14 mouse cellular contexts compared by ENCODE assay signal in the genomic region with DNA sequence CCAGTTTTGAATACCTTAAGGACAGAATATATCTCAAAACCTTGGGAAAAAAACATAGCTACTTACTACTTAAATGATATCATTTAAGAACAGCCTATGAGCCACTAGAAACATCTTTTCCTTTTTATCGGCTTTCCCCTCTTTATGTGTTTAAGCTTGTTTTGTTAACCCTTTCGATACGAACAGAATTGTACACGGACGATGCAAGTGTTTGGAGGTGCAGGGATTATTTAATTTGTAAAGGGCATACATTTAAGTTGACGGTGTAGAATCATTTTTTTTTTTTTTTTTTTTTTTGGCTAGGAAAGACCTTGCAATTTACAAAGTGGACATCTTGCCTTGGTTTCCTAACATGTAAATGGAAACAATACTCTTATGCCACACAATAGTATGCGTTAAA. TPM values are rescaled to one million over a fixed set of nuclear protein-coding genes. Genes with fewer than 3 reads are reported as not detected.
DNase-seq lines count a peak whose midpoint lies in the region; ATAC-seq and TF ChIP-seq lines count a peak whose summit lies in the region.
"Had no signal": no experiment of that assay in that cellular context is flagged by ENCODE, and none has a peak within 500 bp of the region (broad histone marks: within the 10 kb centered on the region; RNA-seq: fewer than 3 reads in every experiment).

No protein-coding gene starts in this region.

- H3K27ac ChIP-seq in intestine, embryonic 14.5 days (ENCODE audit: low read depth), result no peak overlapping the region
- no peak overlapping the region for H3K27ac ChIP-seq in intestine, postnatal 0 days (ENCODE audit: low read depth, low read length)
- H3K27ac ChIP-seq in forebrain, embryonic 14.5 days (ENCODE audit: low read depth, low read length), result no peak overlapping the region
- H3K27ac ChIP-seq in hindbrain, postnatal 0 days, result no peak overlapping the region
- H3K27ac ChIP-seq: liver, embryonic 13.5 days had no signal

- H3K9me3 ChIP-seq in intestine, embryonic 14.5 days (ENCODE audit: control insufficient read depth, low read length), result no peaks in the 10 kb centered on the region
- H3K9me3 ChIP-seq in intestine, postnatal 0 days (ENCODE audit: control insufficient read depth), result no peaks in the 10 kb centered on the region
- no peaks in the 10 kb centered on the region for H3K9me3 ChIP-seq in forebrain, embryonic 14.5 days (replicated peaks; ENCODE audit: control insufficient read depth, low read length)
- H3K9me3 ChIP-seq in hindbrain, postnatal 0 days (ENCODE audit: low read length), result no peaks in the 10 kb centered on the region
- H3K9me3 ChIP-seq: liver, embryonic 13.5 days had no signal

- DNase-seq in intestine, embryonic 14.5 days (ENCODE audit: low spot score), result no peak
- peak; percentile 14 for DNase-seq in forebrain, embryonic 14.5 days (ENCODE audit: low spot score)
- DNase-seq in hindbrain, postnatal 0 days (ENCODE audit: low spot score), result no peak
- peak; percentile 10 for DNase-seq in naive thymus-derived CD4-positive, alpha-beta T cell, adult 2 months (ENCODE audit: low read depth)
- DNase-seq in natural killer cell, adult 2 months (ENCODE audit: low spot score in 2 of 2), result no peak
- DNase-seq in left cerebral cortex, adult 9 months (ENCODE audit: low spot score in 2 of 2), result no peak
- DNase-seq in thymus, postnatal 0 days (ENCODE audit: low spot score), result no peak
- DNase-seq: cerebellum, postnatal 25 days; kidney, adult 9 months; liver, embryonic 13.5 days; lung, postnatal 36 days; right cerebral cortex, adult 18-20 months; thymus, adult 2 months had no signal

- H3K9ac ChIP-seq in intestine, embryonic 14.5 days (ENCODE audit: low read length), result no peak overlapping the region
- no peak overlapping the region for H3K9ac ChIP-seq in intestine, postnatal 0 days (ENCODE audit: low read depth, low read length)
- no peak overlapping the region; the same call in 1 of the 2 replicates for H3K9ac ChIP-seq in forebrain, embryonic 14.5 days (ENCODE audit: low read length)
- 0 out of 2 replicates have a peak overlapping the region, but pooled peaks have one; percentile 21 for H3K9ac ChIP-seq in hindbrain, postnatal 0 days (replicated peaks; ENCODE audit: low read length)
- H3K9ac ChIP-seq: liver, embryonic 13.5 days had no signal

- no peak for ATAC-seq in intestine, embryonic 14.5 days (replicated peaks; ENCODE audit: low FRiP score, low TSS enrichment, low read depth)
- no peak for ATAC-seq in intestine, postnatal 0 days
- no peak for ATAC-seq in forebrain, embryonic 14.5 days
- ATAC-seq in hindbrain, postnatal 0 days, result no peak

- 62% methylated on average over 7 of the region's 7 CpGs for WGBS in intestine, embryonic 14.5 days
- 80% methylated on average over 7 of the region's 7 CpGs for WGBS in intestine, postnatal 0 days
- 36% methylated on average over 7 of the region's 7 CpGs for WGBS in forebrain, embryonic 14.5 days
- 43% methylated on average over 7 of the region's 7 CpGs for WGBS in hindbrain, postnatal 0 days

- H3K4me1 ChIP-seq in intestine, embryonic 14.5 days (replicated peaks; ENCODE audit: control insufficient read depth, insufficient read depth, low read length), result peaks cover 12% of the 10 kb centered on the region; the same call in 1 of the 2 replicates
- H3K4me1 ChIP-seq in intestine, postnatal 0 days (replicated peaks; ENCODE audit: control insufficient read depth, insufficient read depth, low read length), result peaks cover 4% of the 10 kb centered on the region; the same call in 1 of the 2 replicates
- H3K4me1 ChIP-seq in forebrain, embryonic 14.5 days (ENCODE audit: control insufficient read depth, insufficient read depth, low read length), result peaks cover 4% of the 10 kb centered on the region; the same call in 1 of the 2 replicates
- peaks cover 5% of the 10 kb centered on the region; the same call in 1 of the 2 replicates for H3K4me1 ChIP-seq in hindbrain, postnatal 0 days (ENCODE audit: insufficient read depth, low read length)

- H3K4me3 ChIP-seq in intestine, embryonic 14.5 days (ENCODE audit: low read depth, low read length), result peak overlapping the region; percentile 15
- no peak overlapping the region for H3K4me3 ChIP-seq in intestine, postnatal 0 days (ENCODE audit: low read depth, low read length)
- peak overlapping the region; percentile 18 for H3K4me3 ChIP-seq in forebrain, embryonic 14.5 days (ENCODE audit: low read depth, low read length)
- peak overlapping the region; percentile 30 for H3K4me3 ChIP-seq in hindbrain, postnatal 0 days (ENCODE audit: low read length)

- no peak for TF ChIP-seq CTCF in intestine, postnatal 0 days (IDR thresholded peaks at IDR 0.05; ENCODE audit: low read depth)
- no peak for TF ChIP-seq CTCF in hindbrain, postnatal 0 days (IDR thresholded peaks at IDR 0.05; ENCODE audit: low read depth)

- H3K36me3 ChIP-seq in intestine, embryonic 14.5 days (ENCODE audit: control insufficient read depth, insufficient read depth, low read length), result no peaks in the 10 kb centered on the region
- no peaks in the 10 kb centered on the region for H3K36me3 ChIP-seq in intestine, postnatal 0 days (ENCODE audit: control insufficient read depth, insufficient read depth)
- no peaks in the 10 kb centered on the region for H3K36me3 ChIP-seq in forebrain, embryonic 14.5 days (ENCODE audit: control insufficient read depth, insufficient read depth, low read length)
- H3K36me3 ChIP-seq in hindbrain, postnatal 0 days (ENCODE audit: insufficient read depth, low read length), result no peaks in the 10 kb centered on the region
- H3K36me3 ChIP-seq: liver, embryonic 13.5 days had no signal

- no peaks in the 10 kb centered on the region for H3K27me3 ChIP-seq in intestine, embryonic 14.5 days (replicated peaks; ENCODE audit: control insufficient read depth, insufficient read depth, low read length)
- no peaks in the 10 kb centered on the region for H3K27me3 ChIP-seq in intestine, postnatal 0 days (replicated peaks; ENCODE audit: control insufficient read depth, insufficient read depth, low read length)
- no peaks in the 10 kb centered on the region for H3K27me3 ChIP-seq in forebrain, embryonic 14.5 days (replicated peaks; ENCODE audit: control insufficient read depth, insufficient read depth, low read length)
- no peaks in the 10 kb centered on the region for H3K27me3 ChIP-seq in hindbrain, postnatal 0 days (ENCODE audit: insufficient read depth, low read length)

- H3K4me2 ChIP-seq in intestine, embryonic 14.5 days (ENCODE audit: low read length), result peak overlapping the region; percentile 25; the same call in 1 of the 2 replicates
- H3K4me2 ChIP-seq in intestine, postnatal 0 days (replicated peaks; ENCODE audit: low read depth), result no peak overlapping the region
- H3K4me2 ChIP-seq in forebrain, embryonic 14.5 days (ENCODE audit: low read length), result peak overlapping the region; percentile 52
- H3K4me2 ChIP-seq in hindbrain, postnatal 0 days (ENCODE audit: low read depth, low read length), result peak overlapping the region; percentile 74

RNA-seq across cellular contexts. Expression of gene Wasf1, which starts 2.2 kb away (rescaled TPM):
- polyA plus RNA-seq in intestine, embryonic 14.5 days (2014; fragmentation: Nextera tagmentation; extraction: Ambion mirVana), result 19.5 and 21.9 TPM in 2 replicates
- polyA plus RNA-seq in intestine, postnatal 0 days (2015; fragmentation: Nextera tagmentation; extraction: Ambion mirVana), result 4.6 and 4.7 TPM in 2 replicates
- polyA plus RNA-seq in forebrain, embryonic 14.5 days (2014; fragmentation: Nextera tagmentation; extraction: Ambion mirVana), result 51.5 and 72.9 TPM in 2 replicates
- 25.5 and 25.7 TPM in 2 replicates for total RNA-seq in hindbrain, postnatal 0 days (2014; rRNA removed)
- polyA plus RNA-seq in hindbrain, postnatal 0 days (2015; fragmentation: Nextera tagmentation; extraction: Ambion mirVana), result 94.3 and 104 TPM in 2 replicates
- 1.5 and 1.6 TPM in 2 replicates for polyA plus RNA-seq in thymus, postnatal 0 days (2015; fragmentation: Nextera tagmentation; extraction: Ambion mirVana)

RNA-seq across cellular contexts. Expression of gene Cdc40, which starts 2.3 kb away (rescaled TPM):
- polyA plus RNA-seq in intestine, embryonic 14.5 days (2014; fragmentation: Nextera tagmentation; extraction: Ambion mirVana), result 32.0 and 35.6 TPM in 2 replicates
- polyA plus RNA-seq in intestine, postnatal 0 days (2015; fragmentation: Nextera tagmentation; extraction: Ambion mirVana), result 12.6 and 13.7 TPM in 2 replicates
- 28.0 and 31.1 TPM in 2 replicates for polyA plus RNA-seq in forebrain, embryonic 14.5 days (2014; fragmentation: Nextera tagmentation; extraction: Ambion mirVana)
- total RNA-seq in hindbrain, postnatal 0 days (2014; rRNA removed), result 15.7 and 17.5 TPM in 2 replicates
- polyA plus RNA-seq in hindbrain, postnatal 0 days (2015; fragmentation: Nextera tagmentation; extraction: Ambion mirVana), result 13.4 and 16.0 TPM in 2 replicates
- polyA plus RNA-seq in thymus, postnatal 0 days (2015; fragmentation: Nextera tagmentation; extraction: Ambion mirVana), result 35.8 and 37.0 TPM in 2 replicates

Comparison
In these comparisons a context has a peak if more than half of its experiments do, and no peak if none do; other contexts are left out.
1. DNase-seq: peak in forebrain, embryonic 14.5 days (single experiment) and naive thymus-derived CD4-positive, alpha-beta T cell, adult 2 months (single experiment); none in intestine, embryonic 14.5 days (single experiment), hindbrain, postnatal 0 days (single experiment), natural killer cell, adult 2 months (0 of 2), left cerebral cortex, adult 9 months (0 of 2) and thymus, postnatal 0 days (single experiment).